Mouse (Mus musculus) layer of hippocampus, postnatal 36 days (tissue): ENCODE results near the gene Gpr88. TPM values are rescaled to one million over a fixed set of nuclear protein-coding genes. Genes with fewer than 3 reads are reported as not detected.

Experiments used
- DNase-seq, 2 experiments: peaks; one replicate each; pipeline ENCODE4 v3.0.0; 2022
- total RNA-seq, 2 experiments: library from RNA; stranded (reverse); gene quantifications; 2 replicates each; pipeline ENCODE4 v1.2.3; 2021

Gene Gpr88
- 1 to 10 TPM; 1.9 to 3.4 TPM for total RNA-seq

DNA sequence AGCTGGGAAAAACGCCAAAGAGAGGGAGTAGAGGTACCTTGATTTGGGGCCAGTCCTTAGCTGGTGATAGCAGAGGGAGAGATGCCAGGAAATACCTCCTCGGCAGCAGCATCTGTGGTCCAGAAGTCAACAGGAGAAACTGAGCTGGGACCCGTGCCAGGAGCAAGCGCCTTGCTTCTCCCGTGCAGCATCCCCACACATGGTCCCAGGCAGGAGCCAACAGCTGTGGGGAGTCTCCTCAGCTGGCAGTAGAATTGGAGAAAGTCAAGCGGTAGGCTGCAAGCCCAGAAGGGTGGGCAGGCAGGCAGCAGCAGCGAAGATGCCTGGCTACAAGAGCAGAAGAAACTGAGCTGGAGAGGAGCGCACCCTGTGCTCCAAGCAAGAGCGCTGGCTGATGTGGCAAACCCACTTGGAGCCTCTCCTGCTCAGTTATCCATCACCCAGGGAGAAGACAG is at the start of gene Gpr88:
Gpr88 (minus strand) TSS at position 427 of the 455 bp plus-strand sequence.
- DNase-seq, result peak; percentile 32 to 39

DNA sequence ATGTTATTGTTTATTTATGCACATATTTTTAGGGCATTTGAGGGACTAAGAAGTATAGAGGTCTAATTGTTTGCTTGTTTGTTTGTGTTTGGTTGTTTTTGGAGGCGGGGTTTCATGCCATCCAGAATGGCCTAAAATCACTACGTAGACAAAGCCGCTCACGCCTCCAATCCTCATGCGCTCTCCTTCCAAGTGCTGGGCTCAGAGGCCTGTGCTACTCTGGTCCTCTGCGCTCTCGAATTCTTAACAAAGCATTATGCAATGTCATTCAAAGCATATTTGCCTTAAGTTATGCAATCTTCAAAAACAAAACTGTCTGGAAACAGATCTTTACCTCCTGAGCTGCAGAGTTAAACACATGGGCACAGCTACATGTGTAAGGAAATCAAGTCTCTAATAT is 49.3 kb upstream of the Gpr88 start:
- DNase-seq, result no peak

DNA sequence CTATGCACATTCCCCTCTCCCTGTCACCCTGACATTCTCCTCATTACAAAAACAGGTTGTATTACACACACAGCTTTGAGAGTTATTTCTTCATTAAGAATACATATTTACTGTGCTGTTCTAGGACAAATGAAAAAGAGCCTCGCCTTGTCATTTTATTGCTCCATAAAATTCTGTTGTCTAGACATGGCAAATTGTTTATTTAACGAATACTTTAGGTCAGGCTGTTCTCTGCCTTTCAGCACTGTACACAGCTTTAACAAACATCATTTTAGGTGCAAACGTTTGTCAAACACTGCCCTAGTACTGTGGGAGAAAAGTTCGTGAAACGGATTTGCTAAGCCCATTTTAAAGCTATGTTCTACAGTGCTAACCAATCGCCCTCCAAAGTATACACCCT is 48.5 kb upstream of the Gpr88 start:
- no peak for DNase-seq

DNA sequence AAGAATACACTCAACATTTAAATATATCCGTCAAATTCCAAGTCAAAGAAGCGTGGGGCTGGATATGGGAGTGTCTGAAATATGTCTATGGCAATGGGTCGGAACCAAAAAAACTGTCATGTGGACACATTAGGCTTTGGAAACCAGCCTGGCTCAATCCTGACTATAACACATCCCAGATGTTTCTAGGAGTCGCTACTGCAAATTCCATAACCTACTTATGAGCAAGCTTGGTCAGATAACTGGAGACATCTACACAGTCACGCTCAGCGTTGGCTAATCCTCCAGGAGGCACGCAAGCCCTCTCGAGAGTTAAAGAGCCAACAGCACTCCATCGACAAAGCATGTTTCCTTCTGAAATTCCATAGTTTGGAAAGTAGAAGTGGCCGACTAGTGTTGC is 45.4 kb upstream of the Gpr88 start:
- DNase-seq, result no peak

DNA sequence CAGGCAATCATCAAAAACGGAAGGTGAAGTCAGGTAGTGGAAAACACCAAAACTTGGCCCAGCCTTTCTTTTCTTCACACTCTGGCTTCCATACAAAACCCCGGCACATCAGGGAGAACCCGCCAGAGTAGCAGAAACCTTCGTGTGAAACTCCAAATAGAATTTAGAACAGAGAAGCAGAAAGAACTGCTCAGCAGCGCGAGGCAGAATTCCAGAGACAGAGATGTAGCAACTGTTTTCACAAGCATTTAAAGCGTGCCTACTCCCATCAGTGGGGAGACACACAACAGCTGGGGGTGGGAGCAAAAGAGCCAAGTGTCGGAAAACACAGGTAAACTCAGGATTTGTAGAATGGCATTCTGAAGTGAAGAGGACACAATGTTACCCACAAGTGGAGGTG is 44.7 kb upstream of the Gpr88 start:
- no peak for DNase-seq

DNA sequence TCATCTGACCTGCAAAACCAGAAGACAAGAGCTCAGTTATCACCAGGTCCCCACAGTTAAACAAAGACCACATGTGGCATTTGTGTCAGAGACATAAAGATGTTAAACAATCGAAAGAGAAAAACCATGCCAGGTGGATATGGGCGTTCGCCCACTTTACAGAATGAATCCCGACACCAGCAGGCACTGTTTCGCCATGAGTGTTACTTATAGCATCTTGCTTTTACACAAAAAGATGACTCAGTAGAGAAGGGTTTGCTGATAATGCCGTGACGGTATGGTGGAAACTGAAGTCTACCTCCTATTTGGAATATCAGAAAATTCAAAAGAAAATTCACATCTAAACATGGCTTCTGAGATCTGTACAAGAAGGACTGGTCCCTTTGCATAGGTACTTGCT is 43.9 kb upstream of the Gpr88 start:
- DNase-seq, result no peak

DNA sequence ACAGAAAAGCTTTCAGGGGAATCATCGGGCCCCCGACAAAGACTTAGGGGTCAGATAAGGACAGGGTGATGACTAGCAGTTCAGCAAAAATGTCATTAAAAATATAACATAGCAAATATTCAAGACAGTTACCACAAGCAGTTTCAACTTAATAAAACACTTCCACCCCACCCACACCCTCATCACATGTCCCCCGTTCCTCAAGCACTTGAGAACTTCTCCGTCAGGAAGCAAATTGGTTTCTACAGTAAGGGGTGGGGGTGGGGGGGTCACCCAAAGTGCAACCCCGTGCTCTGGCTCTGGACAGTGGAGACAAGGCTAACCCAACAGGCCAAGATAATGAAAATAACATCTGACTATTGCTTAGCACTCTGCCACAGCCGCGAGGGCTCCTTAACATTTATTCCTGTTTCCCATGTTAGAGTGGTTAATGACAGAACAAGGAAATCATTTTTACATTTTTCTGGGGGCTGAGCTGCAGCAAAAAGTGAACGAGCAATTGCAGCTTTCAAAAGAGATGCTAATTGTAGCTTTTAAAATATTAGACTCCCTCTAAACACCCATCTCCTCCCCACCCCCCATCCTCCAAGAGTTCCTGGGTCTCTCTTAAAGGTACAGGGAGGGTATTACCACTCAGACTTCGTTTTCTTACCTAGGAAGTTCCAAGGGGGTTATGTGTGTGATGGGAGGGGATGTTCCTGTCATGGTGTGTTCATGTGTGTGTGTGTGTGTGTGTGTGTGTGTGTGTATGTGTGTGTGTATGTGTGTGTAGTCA is 36.9 kb upstream of the Gpr88 start:
- no peak for DNase-seq

DNA sequence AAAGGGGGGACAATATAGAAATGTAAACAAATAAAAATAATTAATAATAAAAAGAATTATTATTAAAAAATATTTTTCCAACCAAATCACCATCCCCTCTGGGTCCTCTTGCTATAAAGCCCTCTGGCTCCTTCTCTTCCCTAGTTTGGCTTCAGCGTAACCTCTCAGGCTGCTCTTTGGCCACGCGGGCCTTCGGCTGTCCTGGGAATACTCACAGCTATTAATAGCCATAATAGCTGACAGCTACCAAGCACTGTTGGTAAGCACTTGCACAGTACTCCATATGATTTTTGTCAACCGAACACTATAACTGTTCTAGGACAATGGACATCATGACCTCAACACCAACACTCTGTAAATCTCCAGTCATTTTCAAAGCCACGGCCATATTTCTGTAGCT is 35.5 kb upstream of the Gpr88 start:
- no peak for DNase-seq

DNA sequence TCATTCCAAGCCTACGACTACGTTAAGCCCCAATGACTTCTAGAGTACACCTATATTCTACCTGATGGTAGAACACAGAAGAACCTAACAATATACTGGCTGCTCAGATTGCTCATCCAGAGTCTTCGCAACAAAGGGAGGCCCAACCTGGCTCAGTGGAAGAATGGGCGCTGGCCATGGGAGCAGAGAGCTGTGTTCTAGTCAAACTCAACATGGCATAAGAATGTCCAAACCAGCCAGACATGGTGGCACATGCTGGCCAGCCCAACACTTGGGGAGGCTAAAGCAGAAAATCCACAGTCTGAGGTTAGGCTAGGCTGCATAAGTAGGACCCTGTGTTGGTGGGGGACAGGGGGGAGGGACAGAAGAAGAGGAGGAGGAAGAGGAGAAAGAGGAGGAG is 31.4 kb upstream of the Gpr88 start:
- DNase-seq, result no peak

DNA sequence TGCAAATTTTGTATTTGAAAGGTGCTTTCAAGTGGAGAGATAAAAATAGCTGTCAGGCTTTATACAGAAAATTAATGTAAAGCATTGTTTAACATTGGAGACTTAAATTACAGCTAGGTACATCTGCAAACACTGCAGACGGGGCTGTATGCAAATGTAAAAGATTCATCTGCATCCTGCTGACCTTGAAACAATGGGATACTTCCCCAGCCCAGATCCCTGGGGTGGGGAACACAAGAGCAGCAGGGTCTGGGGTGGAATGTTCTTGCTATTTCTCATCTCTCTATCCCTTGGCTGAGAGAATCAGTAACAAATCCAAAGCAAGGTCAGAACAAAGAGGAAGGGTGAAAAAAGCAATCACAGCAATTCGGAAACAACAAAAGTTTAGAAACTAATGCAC is 30.7 kb upstream of the Gpr88 start:
- no peak for DNase-seq

DNA sequence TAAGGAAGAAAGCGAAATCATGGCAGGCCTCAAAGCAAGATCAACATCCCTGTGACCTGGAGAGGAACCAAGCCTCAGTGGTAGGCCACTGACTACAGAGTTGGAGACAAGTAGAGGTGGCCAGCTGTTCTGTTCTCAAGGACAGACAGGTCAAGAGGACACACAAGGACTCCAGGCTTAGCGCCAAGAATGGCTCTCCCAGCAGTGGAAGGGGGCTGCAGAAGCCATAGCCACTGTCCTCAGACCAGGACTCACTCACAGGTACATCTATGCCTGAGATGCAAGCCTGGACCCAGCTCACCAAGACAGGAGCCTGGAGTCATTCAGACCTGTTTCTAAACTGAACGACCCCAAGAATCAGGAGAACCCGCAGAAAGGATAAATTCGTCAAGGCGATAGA is 28.4 kb upstream of the Gpr88 start:
- no peak for DNase-seq

DNA sequence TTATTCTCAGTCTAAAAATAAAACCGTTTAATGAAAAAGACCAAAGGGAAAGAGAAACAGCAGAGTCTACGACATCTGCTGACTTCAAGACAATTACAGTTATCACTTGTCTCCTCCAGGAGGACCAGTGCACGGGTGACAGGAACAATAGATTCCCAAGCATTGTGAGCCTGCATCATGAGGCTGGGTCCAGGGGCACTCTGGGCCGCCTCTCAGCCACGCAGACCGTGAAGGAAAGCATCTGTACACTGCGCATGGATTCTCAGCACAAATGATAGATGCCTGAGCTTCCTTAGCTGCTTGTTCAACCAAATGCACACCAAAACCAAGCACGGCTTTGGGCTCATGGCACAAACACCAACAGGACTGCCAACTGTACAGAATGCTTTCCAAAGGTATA is 23.8 kb upstream of the Gpr88 start:
- no peak for DNase-seq

DNA sequence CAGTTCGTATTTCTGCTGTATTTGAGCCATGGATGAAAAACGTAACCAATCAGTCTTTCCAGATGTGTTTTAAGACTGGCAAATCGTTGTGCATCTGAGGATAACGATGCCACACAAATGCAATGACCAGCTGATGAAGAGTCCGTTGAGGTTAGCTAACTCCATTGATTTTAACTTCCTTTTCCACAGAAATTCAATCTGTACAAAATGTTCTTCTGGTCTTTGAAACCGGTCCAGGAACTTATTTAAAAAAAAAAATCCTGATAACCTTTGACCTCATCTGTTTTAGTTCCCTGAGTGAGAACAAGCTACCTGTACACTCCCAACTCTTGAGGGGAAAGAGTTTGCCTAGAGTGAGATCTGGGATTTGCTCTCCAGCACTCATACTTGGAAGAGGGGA is 18.4 kb upstream of the Gpr88 start:
- no peak for DNase-seq

DNA sequence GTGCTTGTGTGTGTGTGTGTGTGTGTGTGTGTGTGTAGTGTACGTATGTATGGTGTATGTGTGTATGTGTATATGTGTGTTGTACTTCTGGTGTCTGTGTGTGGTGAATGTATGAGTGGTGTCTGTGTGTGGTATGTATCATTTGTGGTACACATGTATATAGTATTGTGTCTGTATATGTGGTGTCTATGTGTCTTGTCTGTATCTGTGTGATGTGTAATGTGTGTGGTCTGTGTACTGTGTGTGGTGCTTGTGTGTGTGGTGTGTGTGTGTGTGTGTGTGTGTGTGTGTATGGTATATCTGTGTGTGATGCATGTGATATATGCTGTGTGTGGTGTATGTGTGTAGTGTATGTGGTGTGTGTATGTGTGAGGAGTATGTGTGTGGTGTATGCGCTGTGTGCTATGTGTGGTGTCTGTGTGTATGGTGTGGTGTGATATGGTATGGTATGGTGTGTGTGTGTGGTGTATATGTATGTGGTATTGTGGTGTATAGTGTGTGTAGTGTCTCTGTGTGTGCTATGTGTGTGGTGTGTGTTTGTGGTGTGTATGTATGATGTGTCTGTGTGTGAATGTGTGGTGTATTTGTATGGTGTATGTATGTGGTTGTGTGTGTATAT is 13.8 kb upstream of the Gpr88 start:
- DNase-seq, result no peak

DNA sequence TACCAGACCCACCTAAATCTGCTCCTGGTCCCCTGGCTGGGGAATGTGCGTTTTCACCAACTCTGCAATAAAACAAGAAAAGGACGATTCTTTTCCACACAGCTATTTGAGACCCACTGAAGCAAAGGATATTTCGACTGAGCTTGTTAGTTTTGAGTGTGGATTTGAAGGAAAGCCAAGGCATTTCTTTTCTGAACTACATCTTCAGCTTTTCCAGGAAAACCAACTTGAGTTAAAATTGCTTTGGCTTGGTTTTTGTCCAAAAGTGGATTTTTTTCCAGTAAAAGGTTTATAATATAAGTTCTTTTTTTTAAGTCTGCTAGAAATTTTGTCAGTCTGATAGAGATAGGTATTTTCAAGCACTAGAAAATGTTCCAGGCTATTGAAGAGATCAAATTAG is 13.1 kb upstream of the Gpr88 start:
- DNase-seq, result no peak

DNA sequence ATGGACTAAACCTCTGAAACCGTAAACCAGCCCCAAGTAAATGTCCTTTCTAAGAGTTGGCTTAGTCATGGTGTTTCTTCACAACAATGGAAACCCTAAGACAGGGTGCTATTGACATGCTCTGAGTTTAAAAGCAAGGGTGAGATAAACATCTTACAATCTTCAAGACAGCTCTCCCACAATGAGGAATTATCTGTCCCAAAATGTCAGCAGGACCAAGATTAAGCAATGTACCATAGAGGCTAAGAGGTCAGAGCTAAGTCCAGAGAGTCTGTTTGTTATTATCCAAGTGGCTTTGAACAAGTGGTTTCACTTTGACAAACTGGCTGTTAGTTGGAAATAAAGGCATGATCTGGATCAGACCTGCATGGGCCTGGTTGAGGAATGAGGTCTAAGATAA is 10.7 kb upstream of the Gpr88 start:
- DNase-seq, result no peak

DNA sequence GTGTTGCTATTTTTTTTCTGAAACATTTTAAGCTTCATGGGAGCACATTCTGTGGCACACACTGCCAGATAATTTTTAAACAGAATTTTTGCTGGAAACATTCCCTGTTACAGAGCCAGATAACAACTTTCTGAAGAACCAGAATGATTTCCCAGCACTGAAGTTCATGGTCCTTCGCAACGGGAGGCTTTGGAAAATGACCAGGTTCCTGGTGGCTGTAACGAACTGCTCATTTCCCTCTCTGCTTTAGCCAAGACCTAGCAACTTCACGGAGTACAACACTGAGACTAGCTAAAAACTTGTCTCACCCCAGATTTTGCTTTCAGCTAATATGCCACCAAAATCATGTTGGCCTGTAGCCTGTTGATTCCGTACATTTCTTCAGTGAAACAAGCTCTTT is 9.8 kb upstream of the Gpr88 start:
- DNase-seq, result no peak

DNA sequence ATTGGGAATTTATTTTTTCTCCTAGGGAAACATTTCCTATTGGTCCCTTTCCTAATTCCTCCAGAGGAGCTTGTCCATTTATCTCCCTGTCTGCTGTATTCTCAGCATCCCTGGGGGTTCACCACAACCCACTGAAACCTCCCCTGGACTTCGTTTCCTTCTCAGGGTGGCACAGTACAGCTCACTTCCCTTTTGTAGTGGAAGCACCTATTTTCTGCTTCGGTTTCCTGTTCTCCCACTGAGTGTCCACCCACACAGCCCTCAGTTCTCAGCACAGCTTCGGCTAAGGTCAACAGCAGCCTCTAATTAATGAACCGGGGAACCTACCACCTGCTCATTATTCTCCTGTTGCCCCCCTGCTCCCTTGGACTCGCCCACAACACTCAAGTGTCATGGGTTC is 2.8 kb upstream of the Gpr88 start:
- DNase-seq, result no peak

DNA sequence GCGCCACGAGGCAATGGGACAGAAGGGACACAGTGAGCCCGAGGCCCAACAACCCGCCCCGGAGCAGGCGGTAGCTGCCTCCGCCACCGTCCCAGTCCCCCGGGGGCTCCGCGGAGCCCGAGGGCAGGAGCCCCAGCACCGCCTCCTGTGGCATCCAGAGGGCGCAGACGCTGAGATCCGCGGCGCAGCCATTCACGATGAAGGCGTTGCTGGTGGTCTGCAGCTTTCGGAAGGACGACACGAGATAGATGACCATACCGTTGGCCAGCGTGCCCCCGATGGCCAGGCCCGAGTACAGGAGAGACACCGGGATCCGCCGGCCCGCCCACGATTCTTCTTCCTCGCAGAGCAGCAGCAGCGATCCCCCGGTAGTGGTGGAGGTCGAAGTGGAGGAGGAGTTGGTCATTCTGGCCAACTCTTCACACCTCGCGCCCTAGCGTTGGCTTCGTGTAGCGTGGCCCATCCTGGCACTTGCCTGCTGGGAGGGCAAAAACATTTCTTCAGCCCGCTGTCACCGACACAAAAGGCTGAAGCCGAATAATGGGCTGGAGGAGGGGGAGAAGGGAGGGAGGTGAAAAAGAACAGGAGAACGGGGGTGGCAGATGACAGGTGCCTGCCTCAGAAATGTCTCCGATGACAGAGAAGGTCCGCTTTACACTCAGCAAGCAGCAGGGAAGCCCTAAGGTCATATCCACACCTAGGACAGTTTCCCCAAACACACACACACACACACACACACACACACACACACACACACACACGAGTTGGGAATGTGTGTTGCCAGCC is 855 bp downstream of the Gpr88 start:
- no peak for DNase-seq

DNA sequence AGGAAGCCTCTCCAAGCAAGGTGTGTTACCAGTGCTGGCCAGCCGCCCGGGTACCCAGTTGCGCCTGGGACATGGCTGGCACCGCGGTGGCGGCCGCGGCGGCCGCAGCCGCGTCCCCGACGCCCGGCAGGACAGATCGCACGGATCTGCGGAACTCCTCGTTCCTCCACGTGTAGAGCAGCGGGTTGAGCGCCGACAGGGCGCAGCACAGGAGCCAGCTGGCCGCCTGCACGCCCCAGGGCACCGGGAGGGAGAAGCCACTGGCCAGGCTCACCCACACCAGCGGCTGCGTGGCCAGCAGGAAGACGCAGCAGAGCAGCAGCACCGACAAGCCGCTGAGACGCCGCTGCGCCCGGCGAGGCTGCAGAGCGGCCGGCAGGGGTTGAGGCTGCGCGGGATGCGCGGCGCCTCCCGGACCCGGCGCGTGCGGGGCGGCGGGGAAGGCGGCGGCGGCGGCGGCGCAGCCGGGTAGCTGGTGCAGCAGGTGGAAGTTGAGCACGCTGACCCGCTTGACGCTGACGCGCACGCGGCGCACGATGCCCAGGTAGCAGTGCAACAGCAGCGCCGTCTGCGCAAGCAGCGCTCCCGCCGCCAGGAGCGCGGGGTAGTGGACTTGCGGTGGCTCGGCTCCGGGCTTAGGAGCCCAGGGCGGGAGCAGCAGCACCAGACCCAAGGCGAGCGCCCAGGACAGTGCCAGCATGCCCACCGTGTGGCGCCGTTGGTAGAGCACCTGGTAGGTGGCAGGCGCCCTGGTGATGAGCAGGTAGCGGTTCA is 1.6 kb downstream of the Gpr88 start:
- DNase-seq, result peak; percentile 26 to 30

DNA sequence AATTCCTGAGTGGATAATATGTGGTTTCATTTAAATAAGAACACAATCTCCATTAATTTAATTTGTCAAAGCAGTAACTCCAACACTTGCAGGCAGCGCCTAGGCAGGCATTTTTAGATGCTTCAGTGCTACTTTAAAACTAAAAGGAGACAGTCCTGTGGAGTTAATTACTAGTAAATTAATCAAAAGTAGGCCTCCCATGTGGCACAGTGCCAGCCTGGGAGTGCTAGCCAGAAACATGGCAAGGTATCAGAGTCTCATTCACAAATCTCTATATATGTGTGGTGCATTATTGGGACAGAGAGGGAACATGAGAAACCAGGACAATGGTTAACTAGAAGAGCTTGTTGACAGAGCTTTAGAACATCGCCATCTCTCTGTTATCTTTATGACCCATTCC is 4.3 kb downstream of the Gpr88 start:
- no peak for DNase-seq

DNA sequence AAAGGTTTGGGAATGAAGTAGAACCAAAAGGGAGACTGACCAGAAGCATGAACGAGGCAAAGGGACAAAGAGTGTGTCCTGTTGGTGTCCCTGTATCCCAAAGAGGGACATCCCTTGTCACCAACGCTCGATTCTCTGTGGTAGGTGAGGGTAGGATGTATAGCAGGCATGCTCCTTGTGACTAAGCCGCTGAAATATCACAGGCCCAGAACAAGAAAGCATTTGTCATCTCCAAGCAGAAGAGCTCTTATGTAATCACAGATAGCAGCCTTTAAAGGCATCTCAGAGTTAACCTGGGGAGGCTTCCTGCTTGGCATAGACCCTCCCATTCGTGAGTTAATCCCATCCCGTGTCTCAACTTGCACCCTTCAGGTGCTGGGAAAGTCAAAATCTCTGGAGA is 8.8 kb downstream of the Gpr88 start:
- no peak for DNase-seq

DNA sequence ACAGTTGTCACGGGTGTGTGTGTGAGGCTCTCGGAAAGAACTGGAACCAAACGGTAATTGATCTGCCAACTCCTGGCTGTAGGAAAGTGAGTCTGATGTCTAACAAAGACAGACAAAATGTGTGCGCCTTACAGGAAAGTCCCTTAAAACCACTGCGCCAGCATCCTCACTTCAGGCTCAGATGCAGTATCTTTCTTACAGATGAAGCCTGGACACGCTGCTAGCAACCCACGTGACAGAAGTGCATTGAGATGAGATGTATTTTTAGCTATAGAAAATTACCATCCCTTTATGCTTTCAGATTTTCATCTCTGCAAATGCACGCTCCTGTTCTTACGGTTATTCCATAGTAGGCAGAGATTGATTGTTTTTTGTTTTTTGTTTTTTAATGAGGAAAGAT is 10.6 kb downstream of the Gpr88 start:
- DNase-seq, result no peak
